Mouse (Mus musculus) gastrocnemius, adult 8-10 months (tissue): ENCODE results near the gene Gramd1c. TPM values are rescaled to one million over a fixed set of nuclear protein-coding genes. Genes with fewer than 3 reads are reported as not detected.

Source experiments
- DNase-seq, 2 experiments: peaks; one replicate each; pipeline ENCODE4 v3.0.0; 2022; ENCODE audit warnings: low spot score in 2 of 2
- total RNA-seq, 4 experiments: library from RNA; stranded (reverse); gene quantifications; 2 replicates each; pipeline ENCODE4 v1.2.4; 2022

The Gramd1c gene
- under 1 TPM; 0.19 to 0.51 (median 0.26) TPM for total RNA-seq

DNA sequence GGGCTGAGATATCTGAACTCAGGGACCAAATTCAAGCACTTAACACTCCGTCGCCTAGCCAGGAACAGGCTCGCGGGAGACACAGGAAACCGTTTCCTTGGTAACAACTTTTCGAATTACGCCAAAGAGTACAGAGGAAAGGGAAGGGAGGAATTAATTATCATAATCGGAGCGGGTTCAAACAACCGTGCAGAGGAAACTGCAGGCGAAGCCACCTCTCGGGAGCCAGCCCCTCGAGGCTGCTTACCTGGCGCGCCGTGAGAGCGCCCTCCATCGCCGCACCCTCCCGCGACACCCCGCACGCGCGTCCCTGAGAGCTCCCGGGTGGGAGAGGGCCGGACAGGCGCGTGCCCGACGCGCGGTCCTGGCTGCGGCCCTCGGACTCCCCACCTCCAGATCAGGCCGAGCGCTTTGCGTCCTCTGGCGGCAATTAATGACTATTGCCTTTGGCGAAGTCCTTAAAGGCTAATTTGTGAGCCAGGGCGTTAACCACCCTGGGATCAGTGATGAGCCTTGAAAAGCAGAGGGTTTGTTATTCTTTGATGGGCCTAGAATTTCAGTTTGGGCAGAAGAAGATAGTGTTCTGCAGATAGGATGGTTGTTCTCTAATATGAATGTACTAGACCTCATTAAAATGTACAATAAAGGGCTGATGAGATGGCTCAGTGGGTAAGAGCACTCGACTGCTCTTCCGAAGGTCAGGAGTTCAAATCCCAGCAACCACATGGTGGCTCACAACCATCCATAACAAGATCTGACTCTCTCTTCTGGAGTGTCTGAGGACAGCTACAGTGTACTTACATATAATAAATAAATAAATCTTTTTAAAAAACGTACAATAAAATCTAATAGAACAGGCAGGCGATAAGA, at the start of gene Gramd1c:
Gramd1c (minus strand) TSS at position 321 of the 870 bp plus-strand sequence.
- DNase-seq = peak; percentile 25 to 32

DNA sequence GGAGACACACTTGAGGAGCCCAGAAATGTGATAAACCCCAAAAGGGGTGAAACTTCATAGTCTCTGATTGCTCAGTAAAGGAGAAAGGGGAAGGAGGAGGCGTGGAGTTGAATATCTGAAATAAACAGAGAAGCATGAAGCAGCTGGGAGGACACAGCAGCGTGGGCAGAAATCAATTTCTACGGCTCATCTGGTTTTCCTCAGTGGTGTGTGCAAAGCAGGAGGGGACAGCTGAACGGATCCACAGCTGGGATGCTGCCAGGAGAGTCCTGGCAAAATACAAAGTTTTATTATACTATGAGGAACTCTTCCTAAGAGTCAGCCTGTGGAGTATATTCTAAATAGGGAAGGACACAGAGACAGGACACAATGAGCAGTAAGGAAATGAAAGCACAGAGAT, 45.9 kb upstream of the Gramd1c start:
- DNase-seq = no peak

DNA sequence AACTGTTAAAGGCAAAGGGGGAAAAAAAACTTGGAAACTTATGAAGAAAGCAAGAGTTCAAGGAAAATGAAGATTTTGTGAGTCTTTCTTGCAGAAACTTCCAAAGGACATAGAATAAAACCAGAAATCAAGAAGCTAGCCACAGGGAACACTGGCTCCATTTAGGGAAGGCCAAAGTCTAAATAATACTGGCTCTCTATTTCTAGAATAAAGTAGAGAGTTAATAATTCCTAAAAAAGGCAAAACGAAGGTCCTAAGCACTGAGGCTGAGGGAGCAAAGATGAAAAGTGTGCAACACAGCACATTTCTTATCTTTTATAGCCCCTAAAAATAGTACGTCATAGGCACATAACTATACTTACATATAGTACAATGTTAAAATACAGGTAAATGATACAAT, 42.1 kb upstream of the Gramd1c start:
- no peak for DNase-seq

- DNase-seq = no peak
Observed at GRCm38 (mm10) chr16:44103806-44104766, 40.9 kb upstream of the Gramd1c start.

DNA sequence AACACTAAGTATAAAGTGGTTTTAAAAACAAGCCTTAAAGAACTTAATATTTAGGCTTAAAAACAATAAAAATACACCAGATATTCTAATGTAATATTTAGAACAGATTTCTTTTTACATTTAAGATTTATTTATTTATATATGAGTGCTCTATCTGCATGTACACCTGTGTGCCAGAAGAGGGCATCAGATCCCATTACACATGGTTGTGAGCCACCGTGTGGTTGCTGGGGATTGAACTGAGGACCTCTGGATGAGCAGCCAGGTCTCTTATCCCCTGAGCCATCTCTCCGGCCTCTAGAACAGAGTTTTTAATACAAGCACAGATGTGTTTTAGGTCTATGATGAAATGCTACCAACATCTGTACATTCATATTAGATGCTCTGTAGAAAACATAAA, 39.8 kb upstream of the Gramd1c start:
- no peak for DNase-seq

DNA sequence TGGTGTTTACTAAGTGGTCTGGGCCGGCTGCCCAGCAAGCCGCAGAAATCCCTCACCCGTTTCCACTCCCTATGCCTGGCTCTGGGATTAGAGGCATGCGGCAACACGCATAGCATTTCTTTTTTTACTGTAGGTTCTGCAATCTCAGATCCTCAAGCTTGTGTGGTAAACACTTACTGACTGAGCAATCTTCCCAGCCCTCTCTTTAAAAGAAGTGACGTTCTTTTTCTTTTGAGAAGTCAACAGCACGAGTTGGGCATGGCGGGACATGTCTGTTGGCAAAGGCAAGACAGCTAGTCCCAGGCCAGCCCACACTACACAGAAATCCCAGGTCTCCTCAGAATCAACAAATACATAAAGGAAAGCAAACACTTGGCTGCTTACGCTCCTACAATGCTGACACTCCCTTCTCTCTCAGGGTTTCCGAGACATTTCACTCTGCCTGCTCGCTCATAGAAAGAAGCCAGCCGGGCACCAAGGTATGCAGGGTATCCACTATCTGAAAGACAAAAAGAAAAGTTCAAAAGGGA, 38.1 kb upstream of the Gramd1c start:
- DNase-seq = no peak

GRCm38 (mm10) chr16:44099377-44099776, 36.2 kb upstream of the Gramd1c start:
- DNase-seq = no peak

- no peak for DNase-seq
Observed at GRCm38 (mm10) chr16:44087650-44088049, 24.5 kb upstream of the Gramd1c start.

DNA sequence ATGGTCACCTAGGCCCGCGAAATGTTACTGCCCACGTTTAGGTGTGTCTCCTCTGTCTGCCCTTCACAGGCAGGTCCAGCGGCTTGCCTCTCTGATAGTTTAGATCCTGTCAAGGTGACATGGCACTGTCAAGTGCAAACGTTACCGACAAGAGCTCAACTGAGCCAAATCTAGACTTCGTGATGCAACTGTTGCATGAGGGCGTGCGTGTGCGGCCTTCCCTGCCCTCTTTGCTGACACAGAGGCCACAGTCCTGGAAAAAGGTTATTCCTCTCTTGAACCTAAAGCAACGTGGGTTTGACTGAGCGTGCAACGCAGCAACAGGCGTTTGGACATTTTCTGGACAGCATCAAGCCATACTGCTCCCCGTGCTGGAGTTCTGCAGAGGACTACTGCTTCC, 1.8 kb downstream of the Gramd1c start:
- DNase-seq = no peak

- no peak for DNase-seq
Observed at GRCm38 (mm10) chr16:44060604-44061286, 2.4 kb downstream of the Gramd1c start.

GRCm38 (mm10) chr16:44058745-44059144, 4.4 kb downstream of the Gramd1c start:
- peak; percentile 14 to 29 for DNase-seq

GRCm38 (mm10) chr16:44055766-44056165, 7.4 kb downstream of the Gramd1c start:
- DNase-seq = no peak

- no peak for DNase-seq
Observed at GRCm38 (mm10) chr16:44053265-44053664, 9.9 kb downstream of the Gramd1c start.

DNA sequence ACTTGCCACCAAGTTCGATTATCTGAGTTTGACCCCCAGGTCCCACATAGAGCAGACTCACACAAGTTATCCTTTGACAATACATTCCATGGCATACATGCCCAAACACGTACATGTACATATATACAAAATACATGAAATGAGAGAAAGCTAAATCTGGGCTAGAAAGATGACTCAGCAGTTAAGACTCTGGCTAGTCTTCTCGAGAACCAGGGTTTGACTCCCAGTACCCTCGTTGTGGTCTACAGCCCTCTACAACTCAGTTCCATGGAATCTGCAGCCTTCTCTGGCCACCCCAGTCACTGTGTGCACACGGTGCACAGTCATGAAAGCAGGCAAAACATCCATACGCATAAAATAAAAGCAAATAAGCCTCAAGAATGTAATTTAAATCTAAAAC, 10.8 kb downstream of the Gramd1c start:
- no peak for DNase-seq

DNA sequence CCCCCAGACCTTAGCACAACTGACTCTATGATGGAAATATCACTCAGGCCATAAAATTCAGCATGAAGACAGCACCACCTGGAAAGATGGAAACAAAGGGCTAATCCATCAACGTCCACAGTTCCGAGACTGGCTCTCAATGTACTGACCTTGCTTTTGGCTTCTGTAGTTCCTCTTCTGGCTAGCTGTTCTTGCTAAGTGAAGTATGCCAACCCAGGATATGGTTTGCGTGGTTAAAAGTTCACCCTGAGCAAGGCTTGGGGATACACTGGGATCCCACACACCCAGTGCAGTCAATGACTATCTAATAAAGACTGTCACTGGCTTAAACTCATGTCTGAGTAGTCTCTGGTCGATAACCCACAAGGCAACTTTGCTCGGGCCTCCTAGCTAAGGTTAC, 13.0 kb downstream of the Gramd1c start:
- no peak for DNase-seq

DNA sequence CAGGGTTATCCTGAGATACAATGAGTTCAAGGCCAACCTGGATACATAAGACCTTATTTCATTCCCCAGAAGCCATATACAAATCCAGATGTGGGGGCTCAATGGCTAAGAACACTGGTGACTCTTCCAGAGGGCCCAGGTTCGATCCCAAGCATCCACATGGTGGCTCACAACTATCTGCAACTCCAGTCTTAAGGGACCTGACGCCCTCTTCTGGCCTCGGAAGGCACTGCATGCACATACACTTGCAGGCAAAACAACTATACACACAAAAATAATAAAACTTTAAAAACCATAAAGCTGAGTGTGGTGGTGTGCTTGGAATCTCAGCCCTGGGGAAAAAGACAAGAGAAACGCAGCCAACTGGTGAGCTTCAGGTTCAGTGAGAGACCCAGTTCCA, 24.0 kb downstream of the Gramd1c start:
- no peak for DNase-seq

GRCm38 (mm10) chr16:44035221-44035620, 27.9 kb downstream of the Gramd1c start:
- no peak for DNase-seq

GRCm38 (mm10) chr16:44033365-44033764, 29.8 kb downstream of the Gramd1c start:
- no peak for DNase-seq

DNA sequence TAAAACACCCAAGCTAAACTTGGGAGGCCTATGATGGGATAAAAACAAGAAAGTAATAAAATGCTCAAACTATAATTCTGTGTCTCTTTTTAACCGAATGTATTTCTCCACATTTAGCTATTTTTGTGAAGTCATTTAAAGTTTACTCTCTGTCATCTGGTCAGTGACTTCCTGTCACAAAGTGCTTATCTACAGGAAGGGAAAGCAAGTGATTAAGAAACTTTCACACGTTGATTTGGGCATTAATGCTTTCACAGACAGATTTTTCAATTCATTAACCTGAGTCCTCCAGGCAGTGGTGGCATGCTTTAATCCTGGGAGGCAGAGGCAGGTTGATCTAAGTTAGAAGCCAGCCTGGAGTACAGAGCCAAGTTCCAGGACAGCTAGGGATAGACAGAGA, 33.9 kb downstream of the Gramd1c start:
- no peak for DNase-seq

GRCm38 (mm10) chr16:44026822-44027221, 36.3 kb downstream of the Gramd1c start:
- DNase-seq = no peak

DNA sequence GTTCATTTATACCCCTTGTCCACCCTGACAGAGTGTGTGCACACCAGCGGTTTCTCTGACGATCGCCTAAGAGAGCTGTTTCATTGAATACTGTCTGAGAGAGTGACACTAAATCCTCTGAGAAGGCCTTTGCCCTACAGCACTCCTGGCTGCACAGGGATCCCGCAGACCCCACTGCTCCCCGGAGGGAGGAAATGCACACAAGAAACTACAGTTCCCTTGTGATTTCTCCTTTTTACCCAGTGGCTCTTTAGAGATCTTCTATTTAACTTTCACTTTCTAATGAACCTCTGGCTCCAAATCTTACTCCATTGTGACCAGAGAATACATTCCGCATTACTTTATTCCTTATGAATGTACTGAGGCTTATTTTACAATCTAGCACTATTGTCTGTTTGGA, 36.9 kb downstream of the Gramd1c start:
- no peak for DNase-seq
